15 mouse cellular contexts compared by ENCODE assay signal in the genomic region with DNA sequence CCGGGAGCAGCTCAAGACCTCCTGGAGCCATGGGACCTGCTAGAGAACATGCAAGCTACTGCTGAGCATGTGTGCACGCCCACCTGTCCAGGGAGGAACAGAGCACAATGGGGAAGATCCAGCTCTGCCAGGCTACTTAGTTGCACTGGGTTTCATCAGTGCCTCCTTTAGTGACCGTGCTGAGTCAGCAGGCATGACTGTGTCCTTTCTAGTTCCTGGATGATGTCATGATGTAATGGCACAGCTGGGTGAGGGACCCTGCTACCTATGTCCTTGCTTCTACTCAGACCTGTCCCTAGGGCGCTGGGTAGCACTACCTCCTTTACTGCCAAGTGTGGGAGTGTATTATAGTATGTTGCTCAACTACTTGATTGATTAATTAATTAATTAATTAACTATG.
DNase-seq lines count a peak whose midpoint lies in the region; ATAC-seq and TF ChIP-seq lines count a peak whose summit lies in the region.
"Had no signal": no experiment of that assay in that cellular context is flagged by ENCODE, and none has a peak within 500 bp of the region (broad histone marks: within the 10 kb centered on the region; RNA-seq: fewer than 3 reads in every experiment).

No protein-coding gene starts in this region.

- no peaks in the 10 kb centered on the region for H3K27me3 ChIP-seq in neural tube, embryonic 13.5 days
- H3K27me3 ChIP-seq: liver, embryonic 15.5 days had no signal

- peaks cover 29% of the 10 kb centered on the region for H3K4me1 ChIP-seq in neural tube, embryonic 13.5 days (replicated peaks)
- peaks cover 27% of the 10 kb centered on the region for H3K4me1 ChIP-seq in cortical plate, adult 2 months (ENCODE audit: control insufficient read depth, insufficient read depth, low read length)
- H3K4me1 ChIP-seq in olfactory bulb, adult 2 months (ENCODE audit: control insufficient read depth, insufficient read depth, low read length): peaks cover 59% of the 10 kb centered on the region

- TF ChIP-seq CTCF in layer of hippocampus, adult 2 months (conservative IDR thresholded peaks at IDR 0.05): no peak
- no peak for TF ChIP-seq CTCF in cortical plate, adult 2 months (IDR thresholded peaks at IDR 0.05; ENCODE audit: extremely low read depth, insufficient read depth, low read length)
- TF ChIP-seq CTCF in olfactory bulb, adult 2 months (IDR thresholded peaks at IDR 0.05; ENCODE audit: insufficient read depth, low read depth, low read length): no peak

- no peak overlapping the region for H3K4me2 ChIP-seq in neural tube, embryonic 13.5 days
- H3K4me2 ChIP-seq: hindbrain, embryonic 14.5 days; liver, embryonic 15.5 days had no signal

- H3K9me3 ChIP-seq in neural tube, embryonic 13.5 days: no peaks in the 10 kb centered on the region
- H3K9me3 ChIP-seq: liver, embryonic 15.5 days had no signal

- no peak for DNase-seq in layer of hippocampus, adult 2 months (ENCODE audit: low spot score in 2 of 2)
- no peak for DNase-seq in layer of hippocampus, postnatal 25 days (ENCODE audit: extremely low spot score in 1 of 2, low spot score in 1 of 2)
- DNase-seq in neural tube, embryonic 10.5 days (ENCODE audit: extremely low spot score, low spot score): no peak
- DNase-seq in spleen, adult 18-20 months: no peak
- no peak for DNase-seq in urinary bladder, adult 2 months (ENCODE audit: low spot score)
- DNase-seq: cerebellum, adult 18-20 months; gastrocnemius, adult 2 months; heart, postnatal 10 days; kidney, adult 18-20 months; kidney, postnatal 36 days had no signal

- H3K36me3 ChIP-seq in neural tube, embryonic 13.5 days: no peaks in the 10 kb centered on the region
- H3K36me3 ChIP-seq: liver, embryonic 15.5 days had no signal

- ATAC-seq in neural tube, embryonic 13.5 days (ENCODE audit: low read depth): peak; percentile 36; the same call in 1 of the 2 replicates

- peak overlapping the region; percentile 91 for H3K27ac ChIP-seq in layer of hippocampus, adult 2 months
- H3K27ac ChIP-seq in neural tube, embryonic 13.5 days (replicated peaks): no peak overlapping the region
- peak overlapping the region; percentile 46; the same call in 1 of the 2 replicates for H3K27ac ChIP-seq in cortical plate, adult 2 months (ENCODE audit: insufficient read depth, low read length)
- peak overlapping the region; percentile 29; the same call in 1 of the 2 replicates for H3K27ac ChIP-seq in olfactory bulb, adult 2 months (ENCODE audit: insufficient read depth, low read depth, low read length)
- H3K27ac ChIP-seq: gastrocnemius, adult 2 months; hindbrain, embryonic 14.5 days; liver, embryonic 15.5 days had no signal

- WGBS in neural tube, embryonic 13.5 days: 93% methylated on average over 4 of the region's 4 CpGs
- 84% methylated on average over 4 of the region's 4 CpGs for WGBS in olfactory bulb, adult 2 months

- TF ChIP-seq POLR2A in cortical plate, adult 2 months (IDR thresholded peaks at IDR 0.05; ENCODE audit: extremely low read depth, insufficient read depth, low read length): no peak
- no peak for TF ChIP-seq POLR2A in olfactory bulb, adult 2 months (IDR thresholded peaks at IDR 0.05; ENCODE audit: insufficient read depth, low read depth, low read length)

- H3K9ac ChIP-seq in neural tube, embryonic 13.5 days: no peak overlapping the region
- H3K9ac ChIP-seq: hindbrain, embryonic 14.5 days; liver, embryonic 15.5 days had no signal

- H3K4me3 ChIP-seq in layer of hippocampus, adult 2 months: no peak overlapping the region
- no peak overlapping the region for H3K4me3 ChIP-seq in neural tube, embryonic 13.5 days
- no peak overlapping the region for H3K4me3 ChIP-seq in cortical plate, adult 2 months (ENCODE audit: insufficient read depth, low read length)
- no peak overlapping the region for H3K4me3 ChIP-seq in olfactory bulb, adult 2 months (ENCODE audit: insufficient read depth, low read depth, low read length)
- H3K4me3 ChIP-seq: gastrocnemius, adult 2 months; liver, embryonic 15.5 days had no signal
